Mouse (Mus musculus): ENCODE measurements around the gene Vwa7. TPM values are rescaled to one million over a fixed set of nuclear protein-coding genes. Genes with fewer than 3 reads are reported as not detected.

Vwa7 gene
- total and polyA plus RNA-seq, 3 experiments: 7.5 to 10.9 (median 10.0) TPM

DNA sequence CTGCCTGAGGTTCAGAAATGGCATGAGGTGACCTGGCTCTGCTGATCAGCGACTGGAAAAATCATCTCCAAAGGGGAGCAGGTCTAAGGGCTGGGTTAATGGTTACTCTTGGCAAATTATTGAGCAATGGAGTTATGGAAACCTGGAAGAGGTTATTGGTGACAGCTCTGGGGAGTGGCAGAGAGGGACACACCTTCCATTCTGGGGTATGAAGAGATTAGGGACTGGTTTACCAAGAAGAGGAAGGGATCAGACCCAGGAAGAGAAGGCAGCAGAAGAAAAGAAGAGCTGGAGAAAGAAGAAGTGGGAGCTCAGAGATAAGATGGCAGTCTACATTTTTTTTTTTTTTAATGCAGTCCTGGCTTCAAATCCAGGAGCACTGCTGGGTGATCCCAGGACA is 31.3 kb downstream of the Vwa7 start:
- intact Hi-C loops (cut with DNase I): loop anchor here (2.0 kb wide), 1 partner anchor 25 kb away; no protein-coding TSS in a partner anchor
- Histone ChIP-seq H3K27me3 (ENCODE audit: control insufficient read depth, insufficient read depth, low read length) (no peaks in the 10 kb centered on the region), H3K27ac (peak overlapping the region; percentile 85), H3K79me2 (replicated peaks; ENCODE audit: control insufficient read depth, insufficient read depth, low read length) (no peaks in the 10 kb centered on the region), H3K9ac (ENCODE audit: low read depth, low read length) (peak overlapping the region; percentile 39; the same call in 1 of the 2 replicates), H3K36me3 (ENCODE audit: control insufficient read depth, insufficient read depth, low read length) (no peaks in the 10 kb centered on the region), H3K4me1 (ENCODE audit: control insufficient read depth, insufficient read depth, low read length) (peaks cover 14% of the 10 kb centered on the region), H3K4me3 (no peak overlapping the region)
- 37% methylated on average over 1 of the region's 1 CpGs for WGBS
- TF ChIP-seq CTCF (IDR thresholded peaks at IDR 0.05): no peak
- no peak for DNase-seq

- peak overlapping the region; percentile 85 for H3K27ac ChIP-seq
- H3K36me3 ChIP-seq (ENCODE audit: control insufficient read depth, insufficient read depth, low read length): peaks cover 1% of the 10 kb centered on the region; the same call in 1 of the 2 replicates
- no peaks in the 10 kb centered on the region for H3K79me2 ChIP-seq (replicated peaks; ENCODE audit: control insufficient read depth, insufficient read depth, low read length)
- TF ChIP-seq CTCF (IDR thresholded peaks at IDR 0.05) (no peak), EP300 (IDR thresholded peaks at IDR 0.05; ENCODE audit: insufficient read depth, low read depth, low read length) (0 out of 2 replicates have a peak, but pooled peaks have one; percentile 12), POLR2A (IDR thresholded peaks at IDR 0.05; ENCODE audit: insufficient read depth, low read depth, low read length) (peak; percentile 65)
- intact Hi-C loops (cut with DNase I): no loop called here
- H3K9ac ChIP-seq (ENCODE audit: low read depth, low read length): peak overlapping the region; percentile 39; the same call in 1 of the 2 replicates
- H3K4me3 ChIP-seq: no peak overlapping the region
- H3K27me3 ChIP-seq (ENCODE audit: control insufficient read depth, insufficient read depth, low read length): no peaks in the 10 kb centered on the region
- WGBS: 15% methylated on average over 11 of the region's 11 CpGs
- H3K4me1 ChIP-seq (ENCODE audit: control insufficient read depth, insufficient read depth, low read length): peaks cover 16% of the 10 kb centered on the region
- peak; percentile 42 to 46 for DNase-seq
Measured at GRCm38 (mm10) chr17:35048149-35048931, 32.0 kb downstream of the Vwa7 start.

DNA sequence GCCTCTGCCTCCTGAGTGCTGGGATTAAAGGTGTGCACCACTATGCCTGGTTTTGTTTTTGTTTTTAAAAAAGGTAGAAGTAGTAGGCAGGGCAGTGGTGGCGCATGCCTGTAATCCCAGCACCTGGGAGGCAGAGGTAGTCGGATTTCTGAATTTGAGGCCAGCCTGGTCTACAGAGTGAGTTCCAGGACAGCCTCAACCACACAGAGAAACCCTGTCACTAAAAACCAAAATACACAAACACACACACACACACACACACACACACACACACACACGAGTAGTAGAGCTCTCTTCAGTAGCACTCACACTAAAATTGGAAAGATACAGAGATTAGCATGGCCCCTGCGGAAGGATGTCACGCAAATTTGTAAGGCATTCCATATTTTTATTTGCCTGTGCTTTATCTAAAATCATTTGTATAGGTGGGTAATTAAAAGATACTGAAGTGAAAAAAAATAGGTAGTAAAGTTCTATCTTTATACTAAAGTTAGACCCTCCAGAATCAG is 32.6 kb downstream of the Vwa7 start:
- WGBS: 47% methylated on average over 5 of the region's 5 CpGs
- intact Hi-C loops (cut with DNase I): no loop called here
- Histone ChIP-seq H3K4me3 (no peak overlapping the region), H3K79me2 (replicated peaks; ENCODE audit: control insufficient read depth, insufficient read depth, low read length) (no peaks in the 10 kb centered on the region), H3K27ac (peak overlapping the region; percentile 99), H3K27me3 (ENCODE audit: control insufficient read depth, insufficient read depth, low read length) (no peaks in the 10 kb centered on the region), H3K9ac (ENCODE audit: low read depth, low read length) (no peak overlapping the region), H3K4me1 (ENCODE audit: control insufficient read depth, insufficient read depth, low read length) (peaks cover 16% of the 10 kb centered on the region), H3K36me3 (ENCODE audit: control insufficient read depth, insufficient read depth, low read length) (peaks cover 2% of the 10 kb centered on the region; the same call in 1 of the 2 replicates)
- DNase-seq: no peak
- TF ChIP-seq POLR2A (IDR thresholded peaks at IDR 0.05; ENCODE audit: insufficient read depth, low read depth, low read length) (no peak), EP300 (IDR thresholded peaks at IDR 0.05; ENCODE audit: insufficient read depth, low read depth, low read length) (no peak), CTCF (IDR thresholded peaks at IDR 0.05) (no peak)

- TF ChIP-seq CTCF (IDR thresholded peaks at IDR 0.05) (peak; percentile 36), POLR2A (IDR thresholded peaks at IDR 0.05; ENCODE audit: insufficient read depth, low read depth, low read length) (peak; percentile 75), EP300 (IDR thresholded peaks at IDR 0.05; ENCODE audit: insufficient read depth, low read depth, low read length) (no peak)
Measured at GRCm38 (mm10) chr17:35049561-35050016, 33.2 kb downstream of the Vwa7 start, which contains the start of gene Clic1. Gene Clic1 (plus strand): TSS chr17:35049966.

DNA sequence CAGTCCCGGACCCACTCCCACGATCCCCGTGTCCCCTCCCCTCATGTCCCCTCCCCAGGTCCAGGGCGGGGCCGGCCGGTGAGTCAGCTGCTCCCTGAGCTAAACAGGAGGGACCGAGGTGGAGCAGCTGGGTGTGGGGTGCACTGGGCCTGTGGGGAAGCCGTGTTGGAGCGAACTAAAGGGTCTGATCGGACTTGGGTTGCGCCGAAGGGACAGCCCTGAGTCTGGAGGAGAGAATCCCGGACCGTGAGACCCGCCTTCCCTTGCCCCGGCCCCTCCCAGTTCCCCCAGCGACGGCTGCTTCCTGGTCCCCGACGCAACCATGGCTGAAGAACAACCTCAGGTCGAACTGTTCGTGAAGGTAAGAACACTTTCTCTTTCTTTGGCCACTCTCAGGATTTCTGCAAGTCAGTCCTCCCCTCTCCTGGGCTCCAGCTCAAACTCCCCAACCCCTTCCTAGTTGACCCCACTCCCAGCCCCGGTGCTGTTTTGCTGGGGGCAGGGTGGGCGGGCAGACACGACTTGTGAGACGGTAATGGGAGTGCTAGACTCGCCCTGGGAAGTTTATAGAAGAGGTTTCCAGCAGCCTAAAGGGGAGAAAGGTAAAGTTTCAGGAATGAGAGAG is 33.9 kb downstream of the Vwa7 start:
- TF ChIP-seq POLR2A (IDR thresholded peaks at IDR 0.05; ENCODE audit: insufficient read depth, low read depth, low read length) (peak; percentile 94), EP300 (IDR thresholded peaks at IDR 0.05; ENCODE audit: insufficient read depth, low read depth, low read length) (no peak)
- DNase-seq: peak; percentile 87 to 89
- H3K4me1 ChIP-seq (ENCODE audit: control insufficient read depth, insufficient read depth, low read length): peaks cover 13% of the 10 kb centered on the region
- peak overlapping the region; percentile 90 for H3K9ac ChIP-seq (ENCODE audit: low read depth, low read length)
- no peaks in the 10 kb centered on the region for H3K27me3 ChIP-seq (ENCODE audit: control insufficient read depth, insufficient read depth, low read length)
- WGBS: under 1% methylated on average over 27 of the region's 27 CpGs
- peak overlapping the region; percentile 99 for H3K27ac ChIP-seq
- peaks cover 5% of the 10 kb centered on the region; the same call in 1 of the 2 replicates for H3K36me3 ChIP-seq (ENCODE audit: control insufficient read depth, insufficient read depth, low read length)
- intact Hi-C loops (cut with DNase I): no loop called here
- H3K79me2 ChIP-seq (replicated peaks; ENCODE audit: control insufficient read depth, insufficient read depth, low read length): no peaks in the 10 kb centered on the region
- H3K4me3 ChIP-seq: peak overlapping the region; percentile 82

More at GRCm38 (mm10) chr17:35049561-35050016, 33.2 kb downstream of the Vwa7 start, which contains the start of gene Clic1:
- Histone ChIP-seq H3K4me3 (peak within 1 kb of the TSS; percentile 82), H3K27ac (peak within 1 kb of the TSS; percentile 99), H3K4me1 (ENCODE audit: control insufficient read depth, insufficient read depth, low read length) (peaks cover 16% of the 10 kb centered on the region), H3K9ac (ENCODE audit: low read depth, low read length) (peak within 1 kb of the TSS; percentile 90), H3K27me3 (ENCODE audit: control insufficient read depth, insufficient read depth, low read length) (no peaks in the 10 kb centered on the region), H3K79me2 (replicated peaks; ENCODE audit: control insufficient read depth, insufficient read depth, low read length) (no peaks in the 10 kb centered on the region), H3K36me3 (ENCODE audit: control insufficient read depth, insufficient read depth, low read length) (peaks cover 2% of the 10 kb centered on the region; the same call in 1 of the 2 replicates)
- intact Hi-C loops (cut with DNase I): no loop called here
- WGBS: under 1% methylated on average over 11 of the region's 11 CpGs
- DNase-seq: peak; percentile 70 to 78

Measured in heart, adult 2 months (tissue).